Mouse (Mus musculus) neural tube, embryonic 15.5 days (tissue): ENCODE results near the gene Ralgds. TPM values are rescaled to one million over a fixed set of nuclear protein-coding genes. Genes with fewer than 3 reads are reported as not detected.
A peak's percentile ranks its signal among the peaks of the same experiment; 100 is the strongest.

ENCODE experiments used
- ATAC-seq: fragments of 200-750 bp; cut with Nextera tagmentation; 2 replicates; pipeline ENCODE4 v1.8.0; 2017; ENCODE audit warnings: mild to moderate bottlenecking, moderate TSS enrichment, moderate library complexity; ENCODE audit not compliant: low FRiP score
- H3K27ac ChIP-seq: fragments of 300-500 bp; sonication (generic); replicated peaks from 2 replicates; pipeline ENCODE4 v1.5.1; 2015; ENCODE audit warnings: mild to moderate bottlenecking, inconsistent platforms
- H3K27me3 ChIP-seq: fragments of 300-500 bp; sonication (generic); replicated peaks from 2 replicates; pipeline ENCODE4 v1.6.1; 2015; ENCODE audit warnings: inconsistent platforms
- H3K36me3 ChIP-seq: fragments of 300-500 bp; sonication (generic); 2 replicates; pipeline ENCODE4 v1.6.1; 2015; ENCODE audit warnings: inconsistent platforms
- H3K4me1 ChIP-seq: fragments of 300-500 bp; sonication (generic); 2 replicates; pipeline ENCODE4 v1.6.1; 2015; ENCODE audit warnings: inconsistent platforms
- H3K4me2 ChIP-seq: fragments of 300-500 bp; sonication (generic); 2 replicates; pipeline ENCODE4 v1.6.1; 2015; ENCODE audit warnings: inconsistent platforms, mild to moderate bottlenecking, moderate library complexity
- H3K4me3 ChIP-seq: fragments of 300-500 bp; sonication (generic); replicated peaks from 2 replicates; pipeline ENCODE4 v1.5.1; 2015; ENCODE audit warnings: mild to moderate bottlenecking, inconsistent platforms
- H3K9ac ChIP-seq: fragments of 300-500 bp; sonication (generic); replicated peaks from 2 replicates; pipeline ENCODE4 v1.6.1; 2015; ENCODE audit warnings: mild to moderate bottlenecking, inconsistent platforms
- H3K9me3 ChIP-seq: fragments of 300-500 bp; sonication (generic); replicated peaks from 2 replicates; pipeline ENCODE4 v1.6.1; 2016; ENCODE audit warnings: inconsistent platforms
- WGBS: fragments of 180-500 bp; shearing (Covaris S2); methylation state at CpG from one replicate; pipeline ENCODE4 v1.1.7; 2015; ENCODE audit warnings: mixed read lengths; 5-methylcytosine and 5-hydroxymethylcytosine counted together
- polyA plus RNA-seq: library from polyadenylated mRNA; unstranded; fragments of >200 nt; fragmentation: Nextera tagmentation; extraction: Ambion mirVana; gene quantifications from 2 replicates; pipeline ENCODE4 v1.2.1, GENCODE M21; 2015

Gene Ralgds
- polyA plus RNA-seq, 1 experiment from 2014 or later, result 70.4 TPM

DNA sequence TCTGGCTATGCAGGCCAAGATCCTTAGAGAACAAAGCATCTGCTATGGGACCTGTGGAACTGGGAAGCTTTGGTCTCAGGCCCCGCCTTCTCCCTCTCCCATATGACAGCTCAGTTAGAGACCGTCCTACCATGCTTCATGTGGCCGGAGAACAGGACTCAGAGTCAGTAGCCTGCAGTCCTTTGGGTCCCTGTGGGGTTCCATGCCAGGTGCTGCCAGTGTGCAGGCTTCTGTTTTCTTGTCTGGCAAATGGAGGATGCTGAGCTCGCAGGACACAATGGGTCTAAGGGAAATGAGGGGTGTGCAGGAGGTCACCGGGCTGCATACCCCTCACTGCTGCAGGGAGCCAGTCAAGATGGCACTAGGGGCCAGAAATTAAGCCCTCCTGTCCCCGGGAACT is 33.6 kb downstream of the Ralgds start:
- Histone ChIP-seq H3K36me3 (peaks cover 98% of the 10 kb centered on the region), H3K27ac (no peak overlapping the region), H3K4me3 (no peak overlapping the region), H3K9me3 (no peaks in the 10 kb centered on the region), H3K4me1 (no peaks in the 10 kb centered on the region), H3K9ac (no peak overlapping the region), H3K4me2 (no peak overlapping the region), H3K27me3 (no peaks in the 10 kb centered on the region)
- no peak for ATAC-seq
- whole genome bisulfite sequencing, result 75% methylated on average over 6 of the region's 6 CpGs

DNA sequence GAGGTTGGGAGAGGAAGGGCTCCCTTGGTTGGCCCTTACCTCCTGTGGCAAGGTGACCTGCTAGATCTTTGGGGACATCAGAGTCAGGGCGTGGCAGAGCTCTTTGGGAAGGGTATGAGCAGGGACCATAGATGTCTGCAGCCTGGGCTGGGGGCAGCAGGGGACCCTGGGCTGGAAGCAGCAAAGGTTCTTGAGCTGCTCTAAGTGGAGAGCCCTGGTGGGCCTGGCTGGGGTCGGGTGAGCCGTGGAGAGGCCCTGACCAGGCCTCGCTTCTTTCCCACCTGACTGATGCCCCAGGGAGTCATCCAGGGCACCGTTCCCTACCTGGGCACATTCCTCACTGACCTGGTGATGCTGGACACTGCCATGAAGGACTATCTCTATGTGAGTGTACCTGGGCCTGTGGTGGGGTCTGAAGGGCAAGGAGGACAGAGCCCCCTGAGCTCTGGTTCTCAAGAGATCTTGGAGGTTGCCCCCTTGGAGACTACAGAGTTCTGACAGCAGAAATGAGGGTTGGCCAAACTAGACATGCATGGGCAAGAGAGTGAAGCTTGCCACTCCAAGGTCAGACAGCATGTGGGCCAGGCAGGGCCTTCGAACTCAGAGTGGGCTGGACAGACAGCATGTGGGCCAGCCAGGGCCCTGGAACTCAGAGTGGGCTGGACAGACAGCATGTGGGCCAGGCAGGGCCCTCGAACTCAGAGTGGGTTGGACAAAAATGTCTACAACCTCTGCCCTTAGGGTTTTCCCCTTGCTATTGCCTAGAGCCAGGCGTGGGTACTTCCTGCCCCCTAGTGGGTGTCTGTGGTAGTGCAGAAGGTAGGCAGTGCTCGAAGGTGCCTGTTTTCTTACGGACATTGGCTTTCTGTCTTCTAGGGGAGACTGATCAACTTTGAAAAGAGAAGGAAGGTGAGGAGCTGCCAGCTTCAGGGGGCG is 34.6 kb downstream of the Ralgds start:
- Histone ChIP-seq H3K9ac (no peak overlapping the region), H3K4me1 (no peaks in the 10 kb centered on the region), H3K36me3 (peaks cover 98% of the 10 kb centered on the region), H3K9me3 (no peaks in the 10 kb centered on the region), H3K27me3 (no peaks in the 10 kb centered on the region), H3K4me3 (no peak overlapping the region), H3K27ac (no peak overlapping the region), H3K4me2 (no peak overlapping the region)
- 49% methylated on average over 11 of the region's 11 CpGs for WGBS
- peak; percentile 28; the same call in 1 of the 2 replicates for ATAC-seq

DNA sequence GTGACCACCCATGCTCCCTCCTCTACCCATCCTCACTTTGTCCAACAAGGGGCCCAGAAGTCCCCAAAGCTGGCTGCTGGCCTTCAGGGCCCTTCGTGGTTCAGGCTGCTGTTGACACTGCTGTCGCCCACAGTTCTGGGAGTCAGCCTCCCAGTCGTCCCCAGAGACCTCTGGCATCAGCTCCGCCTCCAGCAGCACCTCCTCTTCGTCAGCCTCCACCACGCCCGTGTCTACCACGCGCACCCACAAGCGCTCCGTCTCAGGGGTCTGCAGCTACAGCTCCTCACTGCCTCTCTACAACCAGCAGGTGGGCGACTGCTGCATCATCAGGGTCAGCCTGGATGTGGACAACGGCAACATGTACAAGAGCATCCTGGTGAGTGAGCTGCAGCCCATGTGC is 36.2 kb downstream of the Ralgds start:
- Histone ChIP-seq H3K4me1 (no peaks in the 10 kb centered on the region), H3K4me2 (no peak overlapping the region), H3K27ac (no peak overlapping the region), H3K36me3 (peaks cover 99% of the 10 kb centered on the region), H3K4me3 (no peak overlapping the region), H3K9ac (no peak overlapping the region), H3K9me3 (no peaks in the 10 kb centered on the region), H3K27me3 (no peaks in the 10 kb centered on the region)
- no peak for ATAC-seq
- 93% methylated on average over 13 of the region's 13 CpGs for WGBS

DNA sequence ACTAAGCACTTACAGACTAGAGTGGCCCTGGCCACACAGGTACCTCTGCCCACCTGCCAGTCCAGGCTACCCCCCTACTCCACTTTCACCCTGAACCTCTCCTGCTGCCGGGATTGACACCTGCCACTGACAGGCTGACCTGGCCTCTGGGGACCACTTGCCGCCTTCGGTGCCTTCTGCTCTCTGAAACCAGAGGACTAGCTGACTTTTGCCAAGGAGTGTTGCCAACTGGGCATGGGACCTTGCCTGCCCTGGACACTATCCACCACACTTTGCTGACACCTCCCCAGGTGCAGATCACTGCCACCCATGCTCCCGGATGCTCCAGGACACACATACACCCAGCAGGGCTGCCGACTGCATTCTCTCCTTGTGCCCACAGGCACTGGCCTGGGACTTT is 39.4 kb downstream of the Ralgds start:
- no peaks in the 10 kb centered on the region for H3K27me3 ChIP-seq
- WGBS, result 91% methylated on average over 5 of the region's 5 CpGs
- no peak overlapping the region for H3K9ac ChIP-seq
- no peak for ATAC-seq
- no peaks in the 10 kb centered on the region for H3K4me1 ChIP-seq
- no peak overlapping the region for H3K4me2 ChIP-seq
- peaks cover 81% of the 10 kb centered on the region for H3K36me3 ChIP-seq
- no peak overlapping the region for H3K4me3 ChIP-seq
- H3K27ac ChIP-seq, result no peak overlapping the region
- H3K9me3 ChIP-seq, result no peaks in the 10 kb centered on the region

DNA sequence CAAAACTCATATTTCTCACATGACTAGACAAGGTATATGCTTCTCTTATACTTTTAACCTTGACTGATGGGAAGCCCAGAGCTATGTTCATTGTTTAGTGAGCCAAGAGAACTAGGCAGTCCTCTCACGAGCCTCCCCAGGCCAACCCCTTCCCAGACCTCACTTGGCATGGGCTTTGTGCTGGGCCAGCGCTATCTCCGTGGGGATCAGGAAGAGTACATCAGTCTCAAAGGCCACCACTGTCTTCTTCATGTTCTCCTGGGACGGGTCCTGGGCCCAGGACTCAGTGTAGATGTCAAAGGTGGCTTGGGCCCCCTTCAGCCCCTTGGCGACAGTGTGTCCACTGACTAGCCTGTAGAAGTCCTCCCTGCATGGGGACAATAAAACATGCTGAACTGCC is 44.5 kb downstream of the Ralgds start:
- no peak for ATAC-seq
- no peak overlapping the region for H3K9ac ChIP-seq
- 84% methylated on average over 5 of the region's 5 CpGs for WGBS
- no peaks in the 10 kb centered on the region for H3K27me3 ChIP-seq
- no peaks in the 10 kb centered on the region for H3K9me3 ChIP-seq
- no peak overlapping the region for H3K27ac ChIP-seq
- H3K36me3 ChIP-seq, result peaks cover 31% of the 10 kb centered on the region
- H3K4me1 ChIP-seq, result no peaks in the 10 kb centered on the region
- no peak overlapping the region for H3K4me3 ChIP-seq
- H3K4me2 ChIP-seq, result no peak overlapping the region

DNA sequence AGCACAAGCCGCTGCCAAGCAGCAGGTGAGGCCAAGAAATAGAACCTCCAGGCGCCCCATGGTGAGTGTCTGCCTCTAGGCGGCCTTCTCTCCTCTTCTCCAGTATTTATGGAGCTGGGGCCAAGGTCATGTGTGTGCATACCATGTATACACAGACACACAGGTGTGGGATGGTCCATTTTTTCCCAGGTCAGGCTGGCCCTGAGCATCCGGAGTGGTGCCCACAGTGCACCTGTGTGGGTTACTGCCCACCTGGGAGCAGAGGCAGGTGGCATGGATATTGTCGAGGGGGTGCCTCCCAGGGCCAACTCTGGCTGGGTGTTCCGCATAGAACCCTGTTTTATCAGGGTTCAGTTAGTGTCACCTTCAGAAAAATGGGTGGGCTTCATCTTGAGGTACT is 50.4 kb downstream of the Ralgds start, which contains the start of gene Cel:
Cel (minus strand) TSS at position 101 of the 400 bp plus-strand sequence.
- Histone ChIP-seq H3K9ac (no peak within 1 kb of the TSS), H3K36me3 (peaks cover 30% of the 10 kb centered on the region), H3K4me1 (no peaks in the 10 kb centered on the region), H3K27ac (no peak within 1 kb of the TSS), H3K9me3 (no peaks in the 10 kb centered on the region), H3K27me3 (no peaks in the 10 kb centered on the region), H3K4me2 (no peak within 1 kb of the TSS), H3K4me3 (no peak within 1 kb of the TSS)
- WGBS, result 69% methylated on average over 6 of the region's 6 CpGs
- no peak for ATAC-seq

DNA sequence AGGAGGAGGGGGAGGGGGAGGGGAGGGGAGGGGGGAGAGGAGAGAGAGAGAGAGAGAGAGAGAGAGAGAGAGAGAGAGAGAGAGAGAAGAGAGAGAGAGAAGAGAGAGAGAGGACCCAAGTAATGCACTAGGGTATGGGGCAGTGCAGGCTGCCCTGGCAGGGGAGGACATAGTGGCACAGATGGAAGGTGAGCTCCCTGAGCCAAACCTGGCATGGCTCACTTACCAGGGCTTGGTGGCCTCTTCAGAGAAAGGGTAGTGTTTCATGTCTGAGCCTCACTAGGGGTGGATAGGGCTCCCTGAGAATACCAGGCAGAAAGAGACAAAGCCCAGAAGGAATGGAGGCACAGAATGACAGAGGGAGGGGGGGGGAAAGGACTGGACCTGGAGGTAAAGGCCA is 50.9 kb downstream of the Ralgds start:
- Histone ChIP-seq H3K36me3 (peaks cover 35% of the 10 kb centered on the region), H3K9me3 (no peaks in the 10 kb centered on the region), H3K27ac (no peak overlapping the region), H3K4me2 (no peak overlapping the region), H3K27me3 (no peaks in the 10 kb centered on the region), H3K4me3 (no peak overlapping the region), H3K9ac (no peak overlapping the region), H3K4me1 (no peaks in the 10 kb centered on the region)
- no peak for ATAC-seq

DNA sequence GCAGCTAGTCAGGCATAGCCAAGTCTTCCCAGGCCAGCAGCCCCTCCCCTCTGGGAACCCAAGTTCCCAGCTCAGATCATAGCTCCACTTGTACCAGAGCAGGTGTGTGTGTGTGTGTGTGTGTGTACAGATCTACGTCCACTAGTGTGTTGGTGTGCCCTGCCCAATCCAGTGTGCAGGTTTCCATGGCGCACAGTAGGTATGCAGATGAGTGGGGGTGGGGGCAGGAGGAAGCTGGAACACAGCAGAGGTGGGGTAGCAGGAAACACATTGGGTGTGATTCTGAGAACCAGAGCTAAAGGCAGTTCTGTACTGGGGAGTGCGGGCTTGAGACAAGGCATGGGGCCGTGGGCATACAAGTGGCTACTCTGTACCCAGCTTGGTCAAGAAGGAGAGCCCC is 51.5 kb downstream of the Ralgds start:
- no peak overlapping the region for H3K4me3 ChIP-seq
- peaks cover 41% of the 10 kb centered on the region for H3K36me3 ChIP-seq
- no peaks in the 10 kb centered on the region for H3K9me3 ChIP-seq
- H3K4me2 ChIP-seq, result no peak overlapping the region
- H3K4me1 ChIP-seq, result no peaks in the 10 kb centered on the region
- no peak for ATAC-seq
- no peaks in the 10 kb centered on the region for H3K27me3 ChIP-seq
- H3K27ac ChIP-seq, result no peak overlapping the region
- no peak overlapping the region for H3K9ac ChIP-seq
- 87% methylated on average over 4 of the region's 4 CpGs for WGBS

DNA sequence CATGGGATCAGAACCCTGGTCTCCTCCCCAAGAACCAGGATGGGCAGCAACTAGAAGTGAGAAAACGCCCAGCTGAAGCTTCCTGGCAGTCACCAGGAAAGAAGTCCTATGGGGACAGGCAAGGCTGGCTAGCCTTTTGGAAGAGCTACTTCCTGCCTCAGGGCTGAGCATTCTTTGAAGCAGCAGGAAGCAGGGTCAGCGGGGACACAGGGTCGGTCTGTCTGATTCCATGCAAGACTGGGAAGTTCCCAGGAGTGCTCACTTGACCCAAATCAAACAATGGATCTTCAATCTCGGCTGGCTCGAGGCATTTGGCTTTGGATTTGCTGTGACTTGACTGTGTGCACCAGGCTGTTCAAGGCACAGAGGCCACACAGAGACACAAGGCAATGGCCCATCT is 53.6 kb downstream of the Ralgds start:
- no peak overlapping the region for H3K4me2 ChIP-seq
- no peak overlapping the region for H3K4me3 ChIP-seq
- no peak overlapping the region for H3K27ac ChIP-seq
- no peaks in the 10 kb centered on the region for H3K27me3 ChIP-seq
- WGBS, result 78% methylated on average over 5 of the region's 5 CpGs
- H3K4me1 ChIP-seq, result no peaks in the 10 kb centered on the region
- H3K9me3 ChIP-seq, result no peaks in the 10 kb centered on the region
- no peak overlapping the region for H3K9ac ChIP-seq
- H3K36me3 ChIP-seq, result peaks cover 62% of the 10 kb centered on the region
- ATAC-seq, result no peak

DNA sequence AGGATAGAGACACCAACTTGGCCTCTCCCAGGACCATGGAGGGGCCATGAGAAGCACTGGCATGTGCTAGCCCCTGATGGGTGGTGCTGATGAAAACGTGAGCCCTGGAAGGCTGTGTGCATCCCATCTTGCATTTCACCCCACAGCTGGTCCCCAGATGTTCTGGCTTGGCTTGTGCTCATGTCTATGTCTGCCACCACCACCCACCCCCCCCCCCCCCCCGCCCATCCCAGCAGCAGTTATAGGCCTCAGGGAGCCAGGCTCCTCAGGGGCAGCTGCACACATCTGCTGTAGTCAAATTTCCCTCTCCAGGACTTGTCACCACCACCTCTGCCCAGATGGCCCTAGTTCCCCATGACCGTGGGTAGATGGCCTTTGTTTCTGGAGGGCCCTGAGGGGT is 57.0 kb downstream of the Ralgds start:
- 73% methylated on average over 3 of the region's 3 CpGs for WGBS
- Histone ChIP-seq H3K9ac (no peak overlapping the region), H3K27me3 (no peaks in the 10 kb centered on the region), H3K36me3 (peaks cover 92% of the 10 kb centered on the region), H3K4me3 (no peak overlapping the region), H3K9me3 (no peaks in the 10 kb centered on the region), H3K4me2 (no peak overlapping the region), H3K4me1 (no peaks in the 10 kb centered on the region), H3K27ac (no peak overlapping the region)
- ATAC-seq, result no peak

DNA sequence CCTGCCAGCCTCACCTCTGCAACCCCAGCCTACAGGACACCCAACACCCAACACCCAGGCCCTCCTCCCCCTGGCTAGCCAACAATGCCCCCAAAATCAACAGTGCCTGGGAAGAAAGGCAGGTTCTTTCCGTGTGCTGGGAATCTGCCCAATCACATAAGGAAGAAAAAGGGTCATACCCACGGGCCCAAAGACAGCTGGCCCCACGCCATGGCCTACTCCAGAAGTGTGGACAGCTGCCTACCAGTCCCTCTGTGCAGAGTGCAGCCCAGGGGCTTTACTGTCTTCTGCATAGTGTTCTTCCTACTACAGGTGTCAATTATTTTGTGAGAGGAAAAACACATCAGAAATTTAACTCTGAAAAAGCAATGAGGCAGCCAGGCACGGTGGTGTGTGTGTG is 62.4 kb downstream of the Ralgds start:
- ATAC-seq, result no peak
- Histone ChIP-seq H3K4me2 (no peak overlapping the region), H3K36me3 (peaks cover 90% of the 10 kb centered on the region), H3K4me1 (no peaks in the 10 kb centered on the region), H3K9ac (no peak overlapping the region), H3K9me3 (no peaks in the 10 kb centered on the region), H3K27me3 (no peaks in the 10 kb centered on the region), H3K4me3 (no peak overlapping the region), H3K27ac (no peak overlapping the region)
- 86% methylated on average over 4 of the region's 4 CpGs for WGBS

DNA sequence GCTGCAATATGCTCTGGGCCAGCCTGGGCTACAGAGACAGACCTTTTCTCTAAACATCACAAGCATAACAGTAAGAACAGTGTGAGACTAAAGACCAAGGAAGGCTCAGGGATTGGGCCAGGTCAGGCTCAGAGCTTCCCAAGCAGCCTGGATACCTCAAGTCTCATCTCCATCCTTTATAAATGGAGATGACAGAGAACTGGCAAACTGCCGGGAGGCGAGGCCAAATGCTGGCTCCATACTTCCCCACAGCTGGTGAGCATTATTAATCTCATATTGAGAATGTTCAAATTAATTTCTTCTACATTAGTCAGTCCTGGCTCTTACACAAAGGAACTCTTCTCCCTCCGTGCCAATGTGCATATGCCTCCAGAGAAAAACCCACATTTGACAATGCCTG is 63.9 kb downstream of the Ralgds start:
- Histone ChIP-seq H3K4me2 (no peak overlapping the region), H3K27ac (no peak overlapping the region), H3K9ac (no peak overlapping the region), H3K36me3 (peaks cover 76% of the 10 kb centered on the region), H3K4me3 (no peak overlapping the region), H3K27me3 (no peaks in the 10 kb centered on the region), H3K4me1 (peaks cover 12% of the 10 kb centered on the region), H3K9me3 (no peaks in the 10 kb centered on the region)
- WGBS, result 87% methylated on average over 3 of the region's 3 CpGs
- no peak for ATAC-seq
